ENCODE assay signal across 27 mouse cellular contexts in the genomic region with DNA sequence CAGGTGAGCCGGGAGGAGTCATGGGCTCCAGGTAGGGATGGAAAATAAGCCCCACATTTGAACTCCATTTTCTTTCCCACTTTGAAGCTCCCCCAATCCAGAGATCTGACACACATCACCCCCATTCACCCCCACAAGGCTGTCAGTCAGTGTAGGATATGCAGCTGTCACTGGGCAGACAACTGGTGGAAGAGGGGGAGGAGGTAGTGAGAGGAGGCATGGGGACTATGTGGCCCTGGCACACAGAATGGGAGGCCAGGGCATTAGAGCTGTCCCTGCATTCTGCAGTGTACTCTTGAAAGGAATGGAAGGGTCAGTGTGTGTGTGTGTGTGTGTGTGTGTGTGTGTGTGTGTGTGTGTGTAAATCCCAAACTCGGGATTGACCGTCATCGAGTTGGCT. TPM values are rescaled to one million over a fixed set of nuclear protein-coding genes. Genes with fewer than 3 reads are reported as not detected.
DNase-seq lines count a peak whose midpoint lies in the region; ATAC-seq and TF ChIP-seq lines count a peak whose summit lies in the region.
"Had no signal": no experiment of that assay in that cellular context is flagged by ENCODE, and none has a peak within 500 bp of the region (broad histone marks: within the 10 kb centered on the region; RNA-seq: fewer than 3 reads in every experiment).

No protein-coding gene starts in this region.

- H3K9ac ChIP-seq in limb, embryonic 13.5 days = no peak overlapping the region
- no peak overlapping the region for H3K9ac ChIP-seq in limb, embryonic 14.5 days (ENCODE audit: low read depth, low read length, severe bottlenecking)
- H3K9ac ChIP-seq: embryonic facial prominence, embryonic 13.5 days; heart, embryonic 15.5 days; liver, embryonic 14.5 days; lung, embryonic 14.5 days; neural tube, embryonic 12.5 days had no signal

- H3K9me3 ChIP-seq in limb, embryonic 13.5 days = no peaks in the 10 kb centered on the region
- no peaks in the 10 kb centered on the region for H3K9me3 ChIP-seq in limb, embryonic 10.5 days (replicated peaks)
- H3K9me3 ChIP-seq in limb, embryonic 14.5 days (ENCODE audit: control insufficient read depth, low read length) = no peaks in the 10 kb centered on the region
- H3K9me3 ChIP-seq: embryonic facial prominence, embryonic 13.5 days; heart, embryonic 15.5 days; neural tube, embryonic 12.5 days had no signal

- peaks cover 15% of the 10 kb centered on the region for H3K36me3 ChIP-seq in limb, embryonic 13.5 days
- H3K36me3 ChIP-seq in limb, embryonic 10.5 days = peaks cover 25% of the 10 kb centered on the region
- peaks cover 12% of the 10 kb centered on the region for H3K36me3 ChIP-seq in limb, embryonic 14.5 days (ENCODE audit: control insufficient read depth, insufficient read depth, low read length)

- 66% methylated on average over 4 of the region's 4 CpGs for WGBS in limb, embryonic 13.5 days
- WGBS in limb, embryonic 10.5 days = 76% methylated on average over 4 of the region's 4 CpGs
- WGBS in limb, embryonic 14.5 days = 78% methylated on average over 3 of the region's 4 CpGs

- H3K27ac ChIP-seq in limb, embryonic 13.5 days = no peak overlapping the region
- H3K27ac ChIP-seq in limb, embryonic 10.5 days = no peak overlapping the region
- H3K27ac ChIP-seq in limb, embryonic 14.5 days (replicated peaks; ENCODE audit: low read depth, low read length) = no peak overlapping the region
- H3K27ac ChIP-seq: embryonic facial prominence, embryonic 13.5 days; heart, embryonic 15.5 days; liver, embryonic 14.5 days; neural tube, embryonic 12.5 days had no signal

- DNase-seq in limb, embryonic 10.5 days (ENCODE audit: low spot score) = no peak
- peak; percentile 49 to 66 for DNase-seq in gastrocnemius, adult 8-10 months (ENCODE audit: low spot score in 2 of 2)
- no peak for DNase-seq in limb, embryonic 14.5 days (ENCODE audit: low spot score)
- no peak for DNase-seq in right cerebral cortex, postnatal 25 days
- DNase-seq in embryo, embryonic 9.5 days (ENCODE audit: extremely low spot score) = no peak
- DNase-seq: adrenal gland, adult 2 months; B cell, adult 2 months; cerebellum, adult 9-10 months; kidney, adult 11 months; kidney, postnatal 25 days; liver; lung, embryonic 14.5 days; lung, postnatal 14 days; right cerebral cortex, adult 18-20 months; right cerebral cortex, postnatal 4 days; thymus, postnatal 4 days had no signal

- H3K27me3 ChIP-seq in limb, embryonic 13.5 days = peaks cover 75% of the 10 kb centered on the region
- peaks cover 74% of the 10 kb centered on the region for H3K27me3 ChIP-seq in limb, embryonic 10.5 days (ENCODE audit: low read depth, poor library complexity, severe bottlenecking)
- peaks cover 40% of the 10 kb centered on the region for H3K27me3 ChIP-seq in limb, embryonic 14.5 days (ENCODE audit: control insufficient read depth, insufficient read depth, low read length)

- no peak overlapping the region for H3K4me2 ChIP-seq in limb, embryonic 13.5 days (replicated peaks)
- no peak overlapping the region for H3K4me2 ChIP-seq in limb, embryonic 14.5 days (replicated peaks; ENCODE audit: low read depth, low read length, severe bottlenecking)
- H3K4me2 ChIP-seq: embryonic facial prominence, embryonic 13.5 days; lung, embryonic 14.5 days; neural tube, embryonic 12.5 days had no signal

- no peak for TF ChIP-seq POLR2A in limb, embryonic 14.5 days (IDR thresholded peaks at IDR 0.05; ENCODE audit: borderline replicate concordance, extremely low read depth, insufficient read depth, insufficient read length)

- H3K4me1 ChIP-seq in limb, embryonic 13.5 days = peaks cover 16% of the 10 kb centered on the region
- H3K4me1 ChIP-seq in limb, embryonic 10.5 days = peaks cover 20% of the 10 kb centered on the region
- 0 out of 2 replicates have a peak, but pooled peaks cover 2% of the 10 kb centered on the region for H3K4me1 ChIP-seq in limb, embryonic 14.5 days (ENCODE audit: control insufficient read depth, insufficient read depth, low read length)

- H3K4me3 ChIP-seq in limb, embryonic 13.5 days = no peak overlapping the region
- no peak overlapping the region for H3K4me3 ChIP-seq in limb, embryonic 10.5 days
- no peak overlapping the region for H3K4me3 ChIP-seq in limb, embryonic 14.5 days (replicated peaks; ENCODE audit: low read length)
- H3K4me3 ChIP-seq: embryonic facial prominence, embryonic 13.5 days; erythroblast, embryonic 14.5 days; left cerebral cortex, adult 2 months; neural tube, embryonic 12.5 days had no signal

- ATAC-seq in limb, embryonic 13.5 days (ENCODE audit: low FRiP score, low read depth) = peak; percentile 53; the same call in 1 of the 2 replicates
- ATAC-seq in limb, embryonic 14.5 days (ENCODE audit: low FRiP score, low read depth) = peak; percentile 58
- ATAC-seq: activated CD4-positive, CD25-positive, alpha-beta regulatory T cell, adult 4 months; forebrain, embryonic 16.5 days; midbrain, embryonic 16.5 days had no signal

RNA-seq across cellular contexts. Expression of a gene that starts 0.7 kb away (rescaled TPM):
- polyA plus RNA-seq in limb, embryonic 13.5 days (2015; fragmentation: Nextera tagmentation; extraction: Ambion mirVana) = 396 and 411 TPM in 2 replicates
- polyA plus RNA-seq in limb, embryonic 10.5 days (2016; fragmentation: Nextera tagmentation; extraction: Ambion mirVana) = 1.6 and 1.8 TPM in 2 replicates
- total RNA-seq in gastrocnemius, adult 8-10 months (2022) = over 10,000 TPM; 41,837 to 48,547 (median 43,671) TPM
- polyA plus RNA-seq in limb, embryonic 14.5 days (2012; rRNA removed) = 829 and 847 TPM in 2 replicates
- polyA plus RNA-seq in limb, embryonic 14.5 days (2014; fragmentation: Nextera tagmentation; extraction: Ambion mirVana) = 625 and 1,005 TPM in 2 replicates
- total RNA-seq: CH12.LX had no signal

RNA-seq across cellular contexts. Expression of a gene that starts 35.2 kb away (rescaled TPM):
- 3.1 and 3.6 TPM in 2 replicates for polyA plus RNA-seq in limb, embryonic 13.5 days (2015; fragmentation: Nextera tagmentation; extraction: Ambion mirVana)
- 6.0 and 6.1 TPM in 2 replicates for polyA plus RNA-seq in limb, embryonic 10.5 days (2016; fragmentation: Nextera tagmentation; extraction: Ambion mirVana)
- under 1 TPM; 0.22 to 0.51 (median 0.28) TPM for total RNA-seq in gastrocnemius, adult 8-10 months (2022)
- 4.6 and 4.9 TPM in 2 replicates for polyA plus RNA-seq in limb, embryonic 14.5 days (2012; rRNA removed)
- polyA plus RNA-seq in limb, embryonic 14.5 days (2014; fragmentation: Nextera tagmentation; extraction: Ambion mirVana) = 3.7 and 4.2 TPM in 2 replicates

RNA-seq across cellular contexts. Expression of a gene that starts 53.8 kb away (rescaled TPM):
- polyA plus RNA-seq in limb, embryonic 13.5 days (2015; fragmentation: Nextera tagmentation; extraction: Ambion mirVana) = 36.3 and 36.5 TPM in 2 replicates
- polyA plus RNA-seq in limb, embryonic 10.5 days (2016; fragmentation: Nextera tagmentation; extraction: Ambion mirVana) = 60.4 and 61.9 TPM in 2 replicates
- 10 to 100 TPM in 2 of 4 experiments, 1 to 10 TPM in 2; 8.2 to 13.3 (median 11.2) TPM for total RNA-seq in gastrocnemius, adult 8-10 months (2022)
- 27.0 and 27.1 TPM in 2 replicates for polyA plus RNA-seq in limb, embryonic 14.5 days (2012; rRNA removed)
- 32.2 TPM in 2 replicates for polyA plus RNA-seq in limb, embryonic 14.5 days (2014; fragmentation: Nextera tagmentation; extraction: Ambion mirVana)

Comparison
In these comparisons a context has a peak if more than half of its experiments do, and no peak if none do; other contexts are left out.
1. RNA of a gene that starts 0.7 kb away (polyA plus RNA-seq): 625 to 1,005 TPM in limb, embryonic 14.5 days and 396 to 411 TPM in limb, embryonic 13.5 days; 1.6 to 1.8 TPM in limb, embryonic 10.5 days; every median in the first group is over 100 times any median in the second.
2. DNase-seq: peak in gastrocnemius, adult 8-10 months (2 of 2); none in limb, embryonic 10.5 days (single experiment), limb, embryonic 14.5 days (single experiment), right cerebral cortex, postnatal 25 days (single experiment) and embryo, embryonic 9.5 days (single experiment).